Mouse (Mus musculus) T-helper 17 cell (primary cell): ENCODE measurements around the gene Rfx4.

ENCODE experiments used
- in situ Hi-C, 2 experiments: fragments of 300-600 bp; cut with MboI, MseI; formaldehyde crosslinking; loops; 1 replicate in 1 of 2; 2 replicates in 1 of 2; pipeline ENCODE4 v1.15.1; 2025; ENCODE audit warnings: high pct_unique_total_duplicates in 2 of 2

The Rfx4 gene

GRCm38 (mm10) chr10:84758200-84758468 is 2.3 kb downstream of the Rfx4 start:
- in situ Hi-C loops, result no loop called here

GRCm38 (mm10) chr10:84758483-84759431 is 2.9 kb downstream of the Rfx4 start:
- in situ Hi-C loops, result no loop called here

- in situ Hi-C loops, result no loop called here
These were observed 3.8 kb downstream of the Rfx4 start for GRCm38 (mm10) chr10:84759511-84760117.

GRCm38 (mm10) chr10:84760118-84761111 is 4.6 kb downstream of the Rfx4 start:
- in situ Hi-C loops, result no loop called here

- in situ Hi-C loops, result no loop called here
These were observed 12.9 kb downstream of the Rfx4 start for GRCm38 (mm10) chr10:84768766-84769165.

- in situ Hi-C loops, result loop anchor here in 1 of 2 experiments (5.0 kb wide), 1 partner anchor 50 kb away; no protein-coding TSS in a partner anchor
These were observed 16.7 kb downstream of the Rfx4 start for GRCm38 (mm10) chr10:84772380-84773130.

- in situ Hi-C loops, result loop anchor here in 1 of 2 experiments (5.0 kb wide), 1 partner anchor 52 kb away; no protein-coding TSS in a partner anchor
These were observed 18.0 kb downstream of the Rfx4 start for GRCm38 (mm10) chr10:84773889-84774288.

GRCm38 (mm10) chr10:84774573-84774972 is 18.7 kb downstream of the Rfx4 start:
- in situ Hi-C loops, result loop anchor here in 1 of 2 experiments (5.0 kb wide), 1 partner anchor 52 kb away; no protein-coding TSS in a partner anchor

GRCm38 (mm10) chr10:84777109-84777508 is 21.2 kb downstream of the Rfx4 start:
- in situ Hi-C loops, result no loop called here

- in situ Hi-C loops, result no loop called here
These were observed 22.1 kb downstream of the Rfx4 start for GRCm38 (mm10) chr10:84777974-84778373.

GRCm38 (mm10) chr10:84780828-84781227 is 25.0 kb downstream of the Rfx4 start:
- in situ Hi-C loops, result no loop called here

GRCm38 (mm10) chr10:84785339-84785738 is 29.5 kb downstream of the Rfx4 start:
- in situ Hi-C loops, result no loop called here

GRCm38 (mm10) chr10:84790323-84790722 is 34.5 kb downstream of the Rfx4 start:
- in situ Hi-C loops, result loop anchor here in 1 of 2 experiments (10.0 kb wide), 1 partner anchor 1346 kb away; no protein-coding TSS in a partner anchor

- in situ Hi-C loops, result loop anchor here in 1 of 2 experiments (10.0 kb wide), 1 partner anchor 1346 kb away; no protein-coding TSS in a partner anchor
These were observed 35.3 kb downstream of the Rfx4 start for GRCm38 (mm10) chr10:84791181-84791580.

- in situ Hi-C loops, result no loop called here
These were observed 45.7 kb downstream of the Rfx4 start for GRCm38 (mm10) chr10:84801521-84801920.

- in situ Hi-C loops, result no loop called here
These were observed 47.5 kb downstream of the Rfx4 start for GRCm38 (mm10) chr10:84803216-84803844.

GRCm38 (mm10) chr10:84805576-84805975 is 49.7 kb downstream of the Rfx4 start:
- in situ Hi-C loops, result no loop called here

- in situ Hi-C loops, result no loop called here
These were observed 51.3 kb downstream of the Rfx4 start for GRCm38 (mm10) chr10:84807206-84807605.

GRCm38 (mm10) chr10:84810030-84810849 is 54.4 kb downstream of the Rfx4 start:
- in situ Hi-C loops, result no loop called here
